Mouse (Mus musculus): ENCODE results near the gene 2310061N02Rik. TPM values are rescaled to one million over a fixed set of nuclear protein-coding genes. Genes with fewer than 3 reads are reported as not detected.

2310061N02Rik gene
- polyA plus RNA-seq, 1 experiment from 2014 or later, result not detected

- no peak within 1 kb of the TSS for H3K27ac ChIP-seq (ENCODE audit: low read depth)
- TF ChIP-seq CTCF (IDR thresholded peaks at IDR 0.05; ENCODE audit: low read depth), result no peak
- WGBS, result 88% methylated on average over 4 of the region's 4 CpGs
- H3K4me2 ChIP-seq, result no peak within 1 kb of the TSS
- no peak within 1 kb of the TSS for H3K4me3 ChIP-seq (ENCODE audit: low read depth, low read length)
- no peak for ATAC-seq (ENCODE audit: insufficient read depth)
- DNase-seq, result no peak
- H3K9me3 ChIP-seq (ENCODE audit: low read depth, low read length), result no peaks in the 10 kb centered on the region
- H3K27me3 ChIP-seq (ENCODE audit: insufficient read depth, low read length), result no peaks in the 10 kb centered on the region
- H3K9ac ChIP-seq, result no peak within 1 kb of the TSS
- H3K36me3 ChIP-seq (ENCODE audit: insufficient read depth), result no peaks in the 10 kb centered on the region
- no peaks in the 10 kb centered on the region for H3K4me1 ChIP-seq (ENCODE audit: insufficient read depth)
These were observed 36.2 kb downstream of the 2310061N02Rik start, which contains the start of gene Krtap27-1 for GRCm38 (mm10) chr16:88671571-88671970. Krtap27-1 (minus strand) TSS chr16:88671671.

DNA sequence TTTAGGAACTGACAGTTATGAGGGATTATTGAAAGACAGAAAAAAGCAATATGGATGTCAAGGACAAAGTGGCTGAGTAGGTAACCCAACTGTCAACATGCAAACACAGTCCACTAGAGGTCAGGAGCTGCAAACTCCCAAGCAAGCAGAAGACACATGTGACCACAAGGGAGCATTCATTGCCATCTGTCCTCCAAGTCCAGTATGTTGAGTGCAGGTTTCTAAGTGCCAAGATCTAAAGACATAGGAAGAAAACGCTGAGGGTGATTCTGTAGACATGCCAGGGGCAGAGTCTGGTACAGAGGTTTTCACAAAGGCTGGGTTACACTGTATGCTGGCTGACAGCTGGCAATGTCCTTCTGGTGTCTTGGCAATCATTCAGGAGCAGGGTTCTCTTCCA is 50.3 kb downstream of the 2310061N02Rik start:
- no peak overlapping the region for H3K27ac ChIP-seq (ENCODE audit: low read depth)
- 67% methylated on average over 1 of the region's 1 CpGs for WGBS

More for the DNA sequence above, 50.3 kb downstream of the 2310061N02Rik start:
- H3K9me3 ChIP-seq (ENCODE audit: low read depth, low read length), result no peaks in the 10 kb centered on the region
- no peaks in the 10 kb centered on the region for H3K27me3 ChIP-seq (ENCODE audit: insufficient read depth, low read length)
- H3K4me3 ChIP-seq (ENCODE audit: low read depth, low read length), result no peak overlapping the region
- DNase-seq (peak; percentile 20), ATAC-seq (ENCODE audit: insufficient read depth) (peak; percentile 38)
- TF ChIP-seq CTCF (IDR thresholded peaks at IDR 0.05; ENCODE audit: low read depth), result peak; percentile 55
- H3K9ac ChIP-seq, result no peak overlapping the region
- no peaks in the 10 kb centered on the region for H3K36me3 ChIP-seq (ENCODE audit: insufficient read depth)
- H3K4me2 ChIP-seq, result no peak overlapping the region
- no peaks in the 10 kb centered on the region for H3K4me1 ChIP-seq (ENCODE audit: insufficient read depth)

Other genes with a start within 250 kb of the 2310061N02Rik start
- not detected in 2 replicates for gene Cldn17, start 201.0 kb downstream of the 2310061N02Rik start, polyA plus RNA-seq (2014; fragmentation: Nextera tagmentation; extraction: Ambion mirVana)
- gene Cldn8, start 144.8 kb downstream of the 2310061N02Rik start, polyA plus RNA-seq (2014; fragmentation: Nextera tagmentation; extraction: Ambion mirVana), result 2.3 and 2.7 TPM in 2 replicates
- gene Krtap24-1, start 95.7 kb downstream of the 2310061N02Rik start, polyA plus RNA-seq (2014; fragmentation: Nextera tagmentation; extraction: Ambion mirVana), result not detected in 2 replicates
- not detected in 2 replicates for gene 2310079G19Rik, start 80.3 kb downstream of the 2310061N02Rik start, polyA plus RNA-seq (2014; fragmentation: Nextera tagmentation; extraction: Ambion mirVana)
- not detected in 2 replicates for gene Krtap26-1, start 60.2 kb downstream of the 2310061N02Rik start, polyA plus RNA-seq (2014; fragmentation: Nextera tagmentation; extraction: Ambion mirVana)
- gene Krtap27-1, start 36.3 kb downstream of the 2310061N02Rik start, polyA plus RNA-seq (2014; fragmentation: Nextera tagmentation; extraction: Ambion mirVana), result not detected in 2 replicates
- not detected in 2 replicates for gene Krtap13-1, start 20.9 kb upstream of the 2310061N02Rik start, polyA plus RNA-seq (2014; fragmentation: Nextera tagmentation; extraction: Ambion mirVana)
- not detected in 2 replicates for gene Krtap13, start 43.7 kb upstream of the 2310061N02Rik start, polyA plus RNA-seq (2014; fragmentation: Nextera tagmentation; extraction: Ambion mirVana)
- gene 2310034C09Rik, start 50.9 kb upstream of the 2310061N02Rik start, polyA plus RNA-seq (2014; fragmentation: Nextera tagmentation; extraction: Ambion mirVana), result not detected in 2 replicates
- not detected in 2 replicates for gene 2310057N15Rik, start 66.2 kb upstream of the 2310061N02Rik start, polyA plus RNA-seq (2014; fragmentation: Nextera tagmentation; extraction: Ambion mirVana)
- not detected in 2 replicates for gene Gm5965, start 69.9 kb upstream of the 2310061N02Rik start, polyA plus RNA-seq (2014; fragmentation: Nextera tagmentation; extraction: Ambion mirVana)
- gene Gm20741, start 104.3 kb upstream of the 2310061N02Rik start, polyA plus RNA-seq (2014; fragmentation: Nextera tagmentation; extraction: Ambion mirVana), result not detected in 2 replicates
- gene Krtap15, start 112.3 kb upstream of the 2310061N02Rik start, polyA plus RNA-seq (2014; fragmentation: Nextera tagmentation; extraction: Ambion mirVana), result not detected in 2 replicates
- gene Krtap14, start 118.2 kb upstream of the 2310061N02Rik start, polyA plus RNA-seq (2014; fragmentation: Nextera tagmentation; extraction: Ambion mirVana), result not detected in 2 replicates
- not detected in 2 replicates for gene Krtap19-1, start 161.4 kb upstream of the 2310061N02Rik start, polyA plus RNA-seq (2014; fragmentation: Nextera tagmentation; extraction: Ambion mirVana)
- gene Krtap19-2, start 166.3 kb upstream of the 2310061N02Rik start, polyA plus RNA-seq (2014; fragmentation: Nextera tagmentation; extraction: Ambion mirVana), result not detected in 2 replicates
- gene Krtap19-3, start 170.1 kb upstream of the 2310061N02Rik start, polyA plus RNA-seq (2014; fragmentation: Nextera tagmentation; extraction: Ambion mirVana), result not detected in 2 replicates
- gene Krtap19-4, start 177.1 kb upstream of the 2310061N02Rik start, polyA plus RNA-seq (2014; fragmentation: Nextera tagmentation; extraction: Ambion mirVana), result not detected in 2 replicates
- gene Krtap19-5, start 188.5 kb upstream of the 2310061N02Rik start, polyA plus RNA-seq (2014; fragmentation: Nextera tagmentation; extraction: Ambion mirVana), result not detected in 2 replicates
- gene Krtap19-9b, start 224.3 kb upstream of the 2310061N02Rik start, polyA plus RNA-seq (2014; fragmentation: Nextera tagmentation; extraction: Ambion mirVana), result not detected in 2 replicates

All from lung, embryonic 14.5 days (tissue).